In genomic region chr6:127849496-127849895, GRCm38 (mm10) we compare ENCODE assay signal across 26 mouse cellular contexts. TPM values are rescaled to one million over a fixed set of nuclear protein-coding genes. Genes with fewer than 3 reads are reported as not detected.
DNase-seq lines count a peak whose midpoint lies in the region; ATAC-seq and TF ChIP-seq lines count a peak whose summit lies in the region.
"Had no signal": no experiment of that assay in that cellular context is flagged by ENCODE, and none has a peak within 500 bp of the region (broad histone marks: within the 10 kb centered on the region; RNA-seq: fewer than 3 reads in every experiment).

No protein-coding gene starts in this region.

- no peaks in the 10 kb centered on the region for H3K36me3 ChIP-seq in heart, adult 2 months (ENCODE audit: control insufficient read depth, insufficient read depth, low read length)
- no peaks in the 10 kb centered on the region for H3K36me3 ChIP-seq in lung, postnatal 0 days (ENCODE audit: insufficient read depth, low read length)
- H3K36me3 ChIP-seq in hindbrain, embryonic 12.5 days: no peaks in the 10 kb centered on the region
- H3K36me3 ChIP-seq: embryonic facial prominence, embryonic 12.5 days; embryonic facial prominence, embryonic 15.5 days; heart, embryonic 12.5 days; heart, embryonic 15.5 days; hindbrain, embryonic 10.5 days had no signal

- H3K27me3 ChIP-seq in heart, adult 2 months (ENCODE audit: control insufficient read depth, insufficient read depth, low read length): no peaks in the 10 kb centered on the region; the same call in 1 of the 2 replicates
- H3K27me3 ChIP-seq in lung, postnatal 0 days (replicated peaks; ENCODE audit: insufficient read depth, low read length): no peaks in the 10 kb centered on the region
- H3K27me3 ChIP-seq in hindbrain, embryonic 12.5 days: no peaks in the 10 kb centered on the region; the same call in 1 of the 2 replicates
- H3K27me3 ChIP-seq: embryonic facial prominence, embryonic 12.5 days; embryonic facial prominence, embryonic 15.5 days; heart, embryonic 15.5 days had no signal

- H3K79me2 ChIP-seq in heart, adult 2 months (replicated peaks; ENCODE audit: control insufficient read depth, insufficient read depth, low read length): no peaks in the 10 kb centered on the region

- DNase-seq in heart, adult 11 months: peak; percentile 83
- no peak for DNase-seq in heart, adult 2 months
- DNase-seq in lung, postnatal 0 days (ENCODE audit: low spot score): peak; percentile 51
- peak; percentile 38 for DNase-seq in lung, postnatal 25 days (ENCODE audit: low spot score)
- DNase-seq in thymus, postnatal 0 days (ENCODE audit: low spot score): no peak
- DNase-seq: adrenal gland, postnatal 10 days; adrenal gland, postnatal 36 days; cerebellum, adult 18-20 months; cerebellum, adult 9-10 months; cerebellum, postnatal 14 days; forebrain, postnatal 0 days; gastrocnemius, postnatal 36 days; heart, postnatal 10 days; heart, postnatal 36 days had no signal

- no peaks in the 10 kb centered on the region for H3K9me3 ChIP-seq in lung, postnatal 0 days (ENCODE audit: low read length)
- H3K9me3 ChIP-seq in hindbrain, embryonic 12.5 days (replicated peaks): no peaks in the 10 kb centered on the region
- H3K9me3 ChIP-seq: embryonic facial prominence, embryonic 12.5 days; embryonic facial prominence, embryonic 15.5 days; heart, embryonic 12.5 days; heart, embryonic 15.5 days; hindbrain, embryonic 10.5 days had no signal

- no peak for TF ChIP-seq POLR2A in heart, adult 2 months (IDR thresholded peaks at IDR 0.05; ENCODE audit: insufficient read depth, low read depth, low read length)

- no peak for TF ChIP-seq EP300 in heart, adult 2 months (IDR thresholded peaks at IDR 0.05; ENCODE audit: insufficient read depth, low read depth, low read length)
- TF ChIP-seq EP300 in lung, postnatal 0 days (IDR thresholded peaks at IDR 0.05): peak; percentile 65

- no peak overlapping the region for H3K9ac ChIP-seq in heart, adult 2 months (ENCODE audit: low read depth, low read length)
- no peak overlapping the region for H3K9ac ChIP-seq in lung, postnatal 0 days (replicated peaks; ENCODE audit: low read depth)
- no peak overlapping the region for H3K9ac ChIP-seq in hindbrain, embryonic 12.5 days
- H3K9ac ChIP-seq: embryonic facial prominence, embryonic 12.5 days; embryonic facial prominence, embryonic 15.5 days; forebrain, postnatal 0 days; heart, embryonic 12.5 days; heart, embryonic 15.5 days; hindbrain, embryonic 14.5 days had no signal

- no peaks in the 10 kb centered on the region for H3K4me1 ChIP-seq in heart, adult 2 months (ENCODE audit: control insufficient read depth, insufficient read depth, low read length)
- no peaks in the 10 kb centered on the region for H3K4me1 ChIP-seq in lung, postnatal 0 days (ENCODE audit: insufficient read depth, low read depth, low read length)
- H3K4me1 ChIP-seq in hindbrain, embryonic 12.5 days: peaks cover 11% of the 10 kb centered on the region

- WGBS in heart, adult 2 months: 68% methylated on average over 6 of the region's 6 CpGs
- WGBS in lung, postnatal 0 days: 49% methylated on average over 6 of the region's 6 CpGs
- 85% methylated on average over 6 of the region's 6 CpGs for WGBS in hindbrain, embryonic 12.5 days

- no peak overlapping the region for H3K27ac ChIP-seq in heart, adult 2 months
- H3K27ac ChIP-seq in lung, postnatal 0 days (ENCODE audit: low read length): 0 out of 2 replicates have a peak overlapping the region, but pooled peaks have one; percentile 16
- H3K27ac ChIP-seq in hindbrain, embryonic 12.5 days: no peak overlapping the region
- H3K27ac ChIP-seq: embryonic facial prominence, embryonic 12.5 days; embryonic facial prominence, embryonic 15.5 days; heart, embryonic 15.5 days; hindbrain, embryonic 10.5 days; hindbrain, embryonic 14.5 days; hindbrain, postnatal 0 days had no signal

- intact Hi-C loops in heart, adult 2 months (cut with DNase I): no loop called here

- H3K4me3 ChIP-seq in heart, adult 2 months: no peak overlapping the region
- no peak overlapping the region for H3K4me3 ChIP-seq in lung, postnatal 0 days (ENCODE audit: low read depth, low read length)
- H3K4me3 ChIP-seq in hindbrain, embryonic 12.5 days: no peak overlapping the region
- H3K4me3 ChIP-seq: embryonic facial prominence, embryonic 12.5 days; embryonic facial prominence, embryonic 15.5 days; heart, embryonic 12.5 days; heart, embryonic 15.5 days; hindbrain, embryonic 10.5 days had no signal

- H3K4me2 ChIP-seq in lung, postnatal 0 days (replicated peaks; ENCODE audit: low read depth, low read length): no peak overlapping the region
- no peak overlapping the region for H3K4me2 ChIP-seq in hindbrain, embryonic 12.5 days (replicated peaks)
- H3K4me2 ChIP-seq: embryonic facial prominence, embryonic 12.5 days; embryonic facial prominence, embryonic 15.5 days; heart, embryonic 12.5 days; heart, embryonic 15.5 days; hindbrain, embryonic 14.5 days had no signal

- no peak for TF ChIP-seq CTCF in heart, adult 2 months (IDR thresholded peaks at IDR 0.05)
- no peak for TF ChIP-seq CTCF in lung, postnatal 0 days (IDR thresholded peaks at IDR 0.05)

- no peak for ATAC-seq in lung, postnatal 0 days
- no peak for ATAC-seq in hindbrain, embryonic 12.5 days (ENCODE audit: low FRiP score)
- ATAC-seq: forebrain, embryonic 14.5 days; forebrain, postnatal 0 days; hindbrain, postnatal 0 days; inflammation-experienced regulatory T-cells, adult 6 months; Patski had no signal

RNA-seq across cellular contexts. Expression of gene Tspan11, which starts 37.9 kb away (rescaled TPM):
- 1 to 10 TPM in 1 of 2 experiments, under 1 TPM in 1; 0.57 to 1.7 TPM for total RNA-seq in heart, adult 2 months (2021)
- polyA plus RNA-seq in heart, adult 2 months (2012; rRNA removed): 1.5 and 2.6 TPM in 2 replicates
- 45.0 and 64.3 TPM in 2 replicates for polyA plus RNA-seq in lung, postnatal 0 days (2015; fragmentation: Nextera tagmentation; extraction: Ambion mirVana)
- 19.3 and 22.9 TPM in 2 replicates for polyA plus RNA-seq in hindbrain, embryonic 12.5 days (2016; fragmentation: Nextera tagmentation; extraction: Ambion mirVana)
- 0.62 and 1.3 TPM in 2 replicates for polyA plus RNA-seq in thymus, postnatal 0 days (2015; fragmentation: Nextera tagmentation; extraction: Ambion mirVana)
- total RNA-seq: granulocyte monocyte progenitor cell, adult 5-6 weeks had no signal
- polyA plus RNA-seq: inflammation-experienced regulatory T-cells, adult 6 months; Patski had no signal

Comparison
In these comparisons a context has a peak if more than half of its experiments do, and no peak if none do; other contexts are left out.
1. DNase-seq: peak in heart, adult 11 months (single experiment), lung, postnatal 0 days (single experiment) and lung, postnatal 25 days (single experiment); none in heart, adult 2 months (0 of 2) and thymus, postnatal 0 days (single experiment).